ENCODE assay signal across 23 mouse cellular contexts in genomic region chr1:194491111-194491510, GRCm38 (mm10).
DNase-seq lines count a peak whose midpoint lies in the region; ATAC-seq and TF ChIP-seq lines count a peak whose summit lies in the region.
"Had no signal": no experiment of that assay in that cellular context is flagged by ENCODE, and none has a peak within 500 bp of the region (broad histone marks: within the 10 kb centered on the region; RNA-seq: fewer than 3 reads in every experiment).

No protein-coding gene starts in this region.

- no peak for TF ChIP-seq CTCF in kidney, postnatal 0 days (IDR thresholded peaks at IDR 0.05; ENCODE audit: low read depth)
- TF ChIP-seq CTCF in lung, postnatal 0 days (IDR thresholded peaks at IDR 0.05): no peak
- TF ChIP-seq CTCF in lung, adult 2 months (IDR thresholded peaks at IDR 0.05; ENCODE audit: insufficient read depth, low read length): no peak

- no peak overlapping the region for H3K27ac ChIP-seq in kidney, postnatal 0 days
- H3K27ac ChIP-seq in lung, embryonic 15.5 days: no peak overlapping the region
- no peak overlapping the region for H3K27ac ChIP-seq in lung, postnatal 0 days (ENCODE audit: low read length)
- H3K27ac ChIP-seq: embryonic facial prominence, embryonic 12.5 days; embryonic facial prominence, embryonic 15.5 days; forebrain, embryonic 10.5 days; forebrain, embryonic 12.5 days had no signal

- no peaks in the 10 kb centered on the region for H3K27me3 ChIP-seq in kidney, postnatal 0 days (ENCODE audit: insufficient read depth, low read length)
- H3K27me3 ChIP-seq in lung, embryonic 15.5 days: peaks cover 13% of the 10 kb centered on the region; the same call in 1 of the 2 replicates
- no peaks in the 10 kb centered on the region for H3K27me3 ChIP-seq in lung, postnatal 0 days (replicated peaks; ENCODE audit: insufficient read depth, low read length)
- H3K27me3 ChIP-seq: embryonic facial prominence, embryonic 12.5 days; embryonic facial prominence, embryonic 15.5 days; forebrain, embryonic 12.5 days had no signal

- no peaks in the 10 kb centered on the region for H3K36me3 ChIP-seq in kidney, postnatal 0 days (ENCODE audit: insufficient read depth, low read length)
- no peaks in the 10 kb centered on the region for H3K36me3 ChIP-seq in lung, embryonic 15.5 days
- H3K36me3 ChIP-seq in lung, postnatal 0 days (ENCODE audit: insufficient read depth, low read length): no peaks in the 10 kb centered on the region
- H3K36me3 ChIP-seq: embryonic facial prominence, embryonic 12.5 days; embryonic facial prominence, embryonic 15.5 days; forebrain, embryonic 10.5 days; forebrain, embryonic 12.5 days had no signal

- DNase-seq in kidney, postnatal 0 days (ENCODE audit: low spot score): peak; percentile 23
- DNase-seq in kidney, postnatal 14 days: no peak
- DNase-seq in lung, postnatal 14 days: no peak
- peak; percentile 39 for DNase-seq in lung, postnatal 0 days (ENCODE audit: low spot score)
- DNase-seq in lung, adult 2 months: no peak
- DNase-seq: adrenal gland, adult 2 months; adrenal gland, postnatal 10 days; adrenal gland, postnatal 25 days; cerebellum, adult 11 months; cerebellum, adult 18-20 months; cerebellum, adult 8-10 months; cerebellum, adult 9-11 months; cerebellum, postnatal 14 days; cerebellum, postnatal 36 days; embryo, embryonic 11 days had no signal

- H3K9ac ChIP-seq in kidney, postnatal 0 days (ENCODE audit: low read depth, low read length): no peak overlapping the region
- no peak overlapping the region for H3K9ac ChIP-seq in lung, embryonic 15.5 days
- H3K9ac ChIP-seq in lung, postnatal 0 days (replicated peaks; ENCODE audit: low read depth): no peak overlapping the region
- H3K9ac ChIP-seq: embryonic facial prominence, embryonic 12.5 days; embryonic facial prominence, embryonic 15.5 days; forebrain, embryonic 12.5 days had no signal

- no peak overlapping the region for H3K4me2 ChIP-seq in kidney, postnatal 0 days (ENCODE audit: low read length)
- no peak overlapping the region for H3K4me2 ChIP-seq in lung, embryonic 15.5 days
- no peak overlapping the region for H3K4me2 ChIP-seq in lung, postnatal 0 days (replicated peaks; ENCODE audit: low read depth, low read length)
- H3K4me2 ChIP-seq: embryonic facial prominence, embryonic 12.5 days; embryonic facial prominence, embryonic 15.5 days; forebrain, embryonic 12.5 days had no signal

- no peaks in the 10 kb centered on the region for H3K9me3 ChIP-seq in kidney, postnatal 0 days (replicated peaks; ENCODE audit: low read length)
- no peaks in the 10 kb centered on the region for H3K9me3 ChIP-seq in lung, embryonic 15.5 days
- H3K9me3 ChIP-seq in lung, postnatal 0 days (ENCODE audit: low read length): no peaks in the 10 kb centered on the region
- H3K9me3 ChIP-seq: embryonic facial prominence, embryonic 12.5 days; embryonic facial prominence, embryonic 15.5 days; forebrain, embryonic 10.5 days; forebrain, embryonic 12.5 days had no signal

- no peak for TF ChIP-seq POLR2A in lung, adult 2 months (IDR thresholded peaks at IDR 0.05; ENCODE audit: borderline replicate concordance, extremely low read depth, low read depth, low read length)

- no peak for ATAC-seq in kidney, postnatal 0 days (replicated peaks; ENCODE audit: low FRiP score, low read depth)
- ATAC-seq in lung, embryonic 15.5 days (ENCODE audit: borderline replicate concordance, extremely low read depth, low FRiP score, low TSS enrichment): peak; percentile 73; the same call in 1 of the 2 replicates
- peak; percentile 19; the same call in 1 of the 2 replicates for ATAC-seq in lung, postnatal 0 days
- ATAC-seq: forebrain, embryonic 14.5 days; forebrain, embryonic 16.5 days had no signal

- TF ChIP-seq EP300 in lung, postnatal 0 days (IDR thresholded peaks at IDR 0.05): no peak

- no peak overlapping the region for H3K4me3 ChIP-seq in kidney, postnatal 0 days (replicated peaks; ENCODE audit: low read depth, low read length)
- H3K4me3 ChIP-seq in lung, embryonic 15.5 days: no peak overlapping the region
- no peak overlapping the region for H3K4me3 ChIP-seq in lung, postnatal 0 days (ENCODE audit: low read depth, low read length)
- no peak overlapping the region for H3K4me3 ChIP-seq in lung, adult 2 months (replicated peaks; ENCODE audit: extremely low read depth, low read depth, low read length)
- H3K4me3 ChIP-seq: embryonic facial prominence, embryonic 12.5 days; embryonic facial prominence, embryonic 15.5 days; erythroblast, embryonic 14.5 days; forebrain, embryonic 10.5 days; forebrain, embryonic 12.5 days had no signal

- H3K4me1 ChIP-seq in kidney, postnatal 0 days (replicated peaks; ENCODE audit: insufficient read depth, low read length): no peaks in the 10 kb centered on the region
- no peaks in the 10 kb centered on the region for H3K4me1 ChIP-seq in lung, embryonic 15.5 days
- H3K4me1 ChIP-seq in lung, postnatal 0 days (ENCODE audit: insufficient read depth, low read depth, low read length): no peaks in the 10 kb centered on the region
- H3K4me1 ChIP-seq in lung, adult 2 months (ENCODE audit: control insufficient read depth, insufficient read depth, low read length): no peaks in the 10 kb centered on the region
- H3K4me1 ChIP-seq: embryonic facial prominence, embryonic 12.5 days; embryonic facial prominence, embryonic 15.5 days; forebrain, embryonic 10.5 days; forebrain, embryonic 12.5 days had no signal

Comparison
In these comparisons a context has a peak if more than half of its experiments do, and no peak if none do; other contexts are left out.
1. DNase-seq: peak in kidney, postnatal 0 days (single experiment) and lung, postnatal 0 days (single experiment); none in kidney, postnatal 14 days (single experiment), lung, postnatal 14 days (single experiment) and lung, adult 2 months (single experiment).